Mouse (Mus musculus) stomach, postnatal 0 days (tissue): ENCODE results near the gene Mycbp2. TPM values are rescaled to one million over a fixed set of nuclear protein-coding genes. Genes with fewer than 3 reads are reported as not detected.

Experiments used
- ATAC-seq: fragments of 200-750 bp; cut with Nextera tagmentation; 2 replicates; pipeline ENCODE4 v1.8.0; 2017; ENCODE audit not compliant: low FRiP score, low TSS enrichment
- DNase-seq: peaks from one replicate; pipeline ENCODE4 v3.0.0-alpha.2; 2016; ENCODE audit warnings: low spot score
- H3K27ac ChIP-seq: fragments of 300-500 bp; sonication (generic); replicated peaks from 2 replicates; pipeline ENCODE4 v1.5.1; 2014; ENCODE audit warnings: mild to moderate bottlenecking, control low read depth
- H3K27me3 ChIP-seq: fragments of 300-500 bp; sonication (generic); 2 replicates; pipeline ENCODE4 v1.6.1; 2014; ENCODE audit warnings: low read length; ENCODE audit not compliant: control insufficient read depth, insufficient read depth
- H3K36me3 ChIP-seq: fragments of 300-500 bp; sonication (generic); 2 replicates; pipeline ENCODE4 v1.6.1; 2014; ENCODE audit warnings: low read length, mixed read lengths; ENCODE audit not compliant: control insufficient read depth, insufficient read depth
- H3K4me1 ChIP-seq: fragments of 300-500 bp; sonication (generic); replicated peaks from 2 replicates; pipeline ENCODE4 v1.6.1; 2014; ENCODE audit warnings: antibody characterized with exemption; ENCODE audit not compliant: control insufficient read depth, insufficient read depth
- H3K4me2 ChIP-seq: fragments of 300-500 bp; sonication (generic); replicated peaks from 2 replicates; pipeline ENCODE4 v1.6.1; 2014; ENCODE audit warnings: low read depth, mild to moderate bottlenecking, control low read depth, moderate library complexity
- H3K4me3 ChIP-seq: fragments of 300-500 bp; sonication (generic); 2 replicates; pipeline ENCODE4 v1.5.1; 2014; ENCODE audit warnings: low read depth, low read length, control low read depth
- H3K9ac ChIP-seq: fragments of 300-500 bp; sonication (generic); 2 replicates; pipeline ENCODE4 v1.6.1; 2014; ENCODE audit warnings: mild to moderate bottlenecking, low read length, control low read depth, mixed read lengths
- H3K9me3 ChIP-seq: fragments of 300-500 bp; sonication (generic); 2 replicates; pipeline ENCODE4 v1.6.1; 2016; ENCODE audit warnings: low read length; ENCODE audit not compliant: control insufficient read depth
- CTCF ChIP-seq: IDR thresholded peaks from 2 replicates; pipeline ENCODE4 v1.5.1; 2016; ENCODE audit warnings: antibody characterized with exemption, low read depth, mild to moderate bottlenecking, moderate library complexity
- EP300 ChIP-seq: optimal IDR thresholded peaks from 2 replicates; pipeline ENCODE3; 2016; ENCODE audit warnings: antibody characterized with exemption
- WGBS: fragments of 180-500 bp; shearing (Covaris S2); extraction: QIAGEN DNeasy Blood & Tissue Kit; methylation state at CpG from one replicate; pipeline ENCODE4 v1.1.7; 2014; 5-methylcytosine and 5-hydroxymethylcytosine counted together
- polyA plus RNA-seq: library from polyadenylated mRNA; unstranded; fragments of >200 nt; fragmentation: Nextera tagmentation; extraction: Ambion mirVana; gene quantifications from 2 replicates; pipeline ENCODE4 v1.2.1, GENCODE M21; 2015

The Mycbp2 gene
- polyA plus RNA-seq, 1 experiment from 2014 or later: 21.3 TPM

DNA sequence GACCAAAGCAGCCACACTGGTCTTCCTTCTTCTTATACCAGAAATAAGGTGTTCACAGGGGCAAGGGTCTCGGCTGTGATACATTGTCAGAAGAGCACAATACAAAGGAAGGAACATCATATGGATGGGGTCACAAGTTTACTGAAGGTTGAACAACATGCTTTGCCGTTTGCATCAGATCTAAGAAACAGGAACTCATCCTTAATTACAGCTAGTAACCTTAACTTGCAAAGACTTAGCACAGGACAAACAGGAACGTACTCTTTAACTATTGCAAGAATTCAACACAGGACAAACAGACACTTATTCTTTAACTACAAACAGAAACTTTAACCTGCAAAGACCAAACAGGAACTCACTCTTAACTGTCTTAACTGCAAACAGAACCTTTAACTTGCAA lies 30.2 kb upstream of the Mycbp2 start:
- TF ChIP-seq EP300: no peak
- no peak for TF ChIP-seq CTCF
- Histone ChIP-seq H3K9ac (no peak overlapping the region), H3K27me3 (no peaks in the 10 kb centered on the region), H3K9me3 (no peaks in the 10 kb centered on the region), H3K27ac (no peak overlapping the region), H3K4me2 (no peak overlapping the region), H3K4me1 (no peaks in the 10 kb centered on the region), H3K36me3 (no peaks in the 10 kb centered on the region), H3K4me3 (no peak overlapping the region)
- no peak for DNase-seq
- no peak for ATAC-seq
- WGBS: 63% methylated on average over 3 of the region's 3 CpGs

DNA sequence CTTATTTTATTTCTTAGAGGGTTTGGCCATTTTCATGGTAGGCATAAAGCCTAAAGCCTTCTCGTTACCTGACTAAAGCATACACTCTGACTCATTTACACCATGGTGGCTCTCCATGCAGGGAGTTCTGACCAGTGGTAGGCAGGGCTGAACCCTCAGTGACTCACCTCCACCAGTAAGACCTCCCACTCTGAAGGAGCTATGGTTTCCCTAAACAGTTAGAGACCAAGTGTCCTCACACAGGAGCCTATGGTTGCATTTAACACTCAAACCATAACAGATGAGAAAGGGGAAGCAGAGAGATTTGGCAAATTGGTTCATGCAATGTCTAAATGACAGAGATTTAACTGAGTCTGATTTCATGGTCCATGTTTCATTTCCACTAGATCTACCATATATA lies 28.9 kb upstream of the Mycbp2 start:
- Histone ChIP-seq H3K4me2 (no peak overlapping the region), H3K4me3 (no peak overlapping the region), H3K4me1 (no peaks in the 10 kb centered on the region), H3K9ac (no peak overlapping the region), H3K9me3 (no peaks in the 10 kb centered on the region), H3K27me3 (no peaks in the 10 kb centered on the region), H3K36me3 (no peaks in the 10 kb centered on the region), H3K27ac (no peak overlapping the region)
- ATAC-seq: no peak
- TF ChIP-seq CTCF: no peak
- no peak for TF ChIP-seq EP300
- WGBS: 71% methylated on average over 1 of the region's 1 CpGs
- DNase-seq: no peak

GRCm38 (mm10) chr14:103363199-103363598 lies 16.6 kb upstream of the Mycbp2 start:
- ATAC-seq: no peak

GRCm38 (mm10) chr14:103356066-103356465 lies 9.5 kb upstream of the Mycbp2 start:
- Histone ChIP-seq H3K27me3 (no peaks in the 10 kb centered on the region), H3K4me2 (no peak overlapping the region), H3K36me3 (no peaks in the 10 kb centered on the region), H3K27ac (no peak overlapping the region), H3K4me3 (no peak overlapping the region), H3K4me1 (no peaks in the 10 kb centered on the region), H3K9ac (no peak overlapping the region), H3K9me3 (no peaks in the 10 kb centered on the region)
- 62% methylated on average over 3 of the region's 3 CpGs for WGBS
- DNase-seq: no peak
- TF ChIP-seq EP300 (no peak), CTCF (no peak)
- ATAC-seq: no peak

More at GRCm38 (mm10) chr14:103363199-103363598, 16.6 kb upstream of the Mycbp2 start:
- H3K9me3 ChIP-seq: no peaks in the 10 kb centered on the region
- 19% methylated on average over 2 of the region's 2 CpGs for WGBS
- no peaks in the 10 kb centered on the region for H3K4me1 ChIP-seq
- no peak overlapping the region for H3K4me2 ChIP-seq
- H3K27ac ChIP-seq: no peak overlapping the region
- H3K36me3 ChIP-seq: no peaks in the 10 kb centered on the region
- H3K4me3 ChIP-seq: no peak overlapping the region
- no peak for DNase-seq
- no peak overlapping the region for H3K9ac ChIP-seq
- H3K27me3 ChIP-seq: no peaks in the 10 kb centered on the region
- TF ChIP-seq CTCF (no peak), EP300 (no peak)

DNA sequence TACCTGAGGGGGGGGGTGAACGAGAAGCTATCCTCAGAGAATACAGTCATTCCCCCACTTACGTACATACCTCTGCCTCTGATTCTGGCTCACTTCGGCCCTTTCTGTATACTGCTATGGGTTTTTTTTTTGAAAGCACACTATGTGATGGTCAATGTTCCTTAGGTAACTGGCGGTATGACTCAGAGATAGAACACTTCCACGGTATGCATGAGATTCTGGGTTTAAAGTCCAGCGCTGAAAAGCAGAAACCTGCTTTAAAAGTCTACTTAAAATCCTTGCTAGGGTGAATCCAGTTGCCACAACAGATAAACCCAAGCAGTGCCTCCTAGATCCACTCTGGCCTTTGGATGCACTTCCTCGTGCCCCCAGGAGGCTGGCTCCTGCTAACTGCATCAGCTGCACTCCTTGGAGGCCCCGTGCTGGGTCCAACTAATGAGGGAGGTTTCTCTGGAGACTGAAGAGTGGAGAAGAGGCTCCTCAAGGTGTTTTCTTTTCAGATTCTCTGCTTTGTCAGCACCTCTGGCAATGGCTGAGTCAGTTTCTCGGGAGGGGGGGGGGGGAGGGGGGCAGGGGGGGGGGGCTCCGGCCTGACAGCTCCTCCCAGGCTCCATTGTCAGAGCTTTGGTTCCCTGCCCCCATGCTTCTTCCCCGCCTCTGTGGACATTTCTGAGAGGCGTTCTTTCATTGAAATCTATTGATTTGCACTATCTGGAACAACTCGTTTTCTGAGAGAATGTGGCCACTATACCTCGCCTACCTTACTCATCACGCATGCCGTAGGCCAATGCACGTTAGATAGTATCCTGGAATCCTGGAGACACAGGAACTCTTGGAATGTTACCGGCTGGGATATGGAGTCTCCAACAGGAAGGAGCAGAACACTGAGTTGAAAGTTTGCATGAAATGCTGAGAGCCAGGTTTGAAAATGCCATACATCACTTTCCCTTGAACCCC lies 8.1 kb upstream of the Mycbp2 start:
- Histone ChIP-seq H3K4me1 (no peaks in the 10 kb centered on the region), H3K27ac (peak overlapping the region; percentile 49), H3K27me3 (no peaks in the 10 kb centered on the region), H3K9ac (no peak overlapping the region), H3K36me3 (no peaks in the 10 kb centered on the region), H3K4me2 (peak overlapping the region; percentile 20; the same call in 1 of the 2 replicates), H3K4me3 (no peak overlapping the region), H3K9me3 (no peaks in the 10 kb centered on the region)
- WGBS: 33% methylated on average over 16 of the region's 18 CpGs
- TF ChIP-seq EP300 (no peak), CTCF (no peak)
- ATAC-seq (peak; percentile 65), DNase-seq (peak; percentile 24)
